Mouse (Mus musculus) liver, postnatal 0 days (tissue): Measurements from ENCODE around the gene Elmo1.

ENCODE experiments used
- CTCF ChIP-seq: sonication (generic); IDR thresholded peaks from 2 replicates; pipeline ENCODE4 v1.5.1; 2016; ENCODE audit warnings: antibody characterized with exemption, low read depth
- EP300 ChIP-seq: IDR thresholded peaks from 2 replicates; pipeline ENCODE4 v1.6.1; 2016; ENCODE audit warnings: antibody characterized with exemption, low read depth, mild to moderate bottlenecking

DNA sequence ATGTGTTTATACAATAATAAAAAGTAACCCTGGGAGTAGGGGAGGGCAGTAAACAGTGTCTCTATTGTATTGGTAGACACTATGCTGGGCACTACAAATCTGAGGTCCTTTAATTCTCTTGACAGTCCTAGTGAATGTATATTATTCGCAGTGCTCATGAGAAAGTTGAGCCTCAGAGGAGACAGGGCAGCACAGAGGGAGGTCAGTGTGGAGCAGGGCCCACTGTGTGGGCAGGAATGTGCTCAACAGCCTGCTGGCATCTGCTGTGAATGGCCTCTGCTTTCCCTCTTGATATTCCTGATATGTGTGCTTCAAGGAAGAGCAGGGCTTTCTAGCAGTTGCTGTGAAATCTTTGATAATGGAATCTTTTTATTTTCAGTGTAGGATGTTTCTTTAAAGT is 52.2 kb downstream of the Elmo1 start:
- TF ChIP-seq CTCF (no peak), EP300 (no peak)
